12 mouse cellular contexts compared by ENCODE assay signal in genomic region chr16:44962777-44963176, GRCm38 (mm10). TPM values are rescaled to one million over a fixed set of nuclear protein-coding genes. Genes with fewer than 3 reads are reported as not detected.
DNase-seq lines count a peak whose midpoint lies in the region; ATAC-seq lines count a peak whose summit lies in the region.
"Had no signal": no experiment of that assay in that cellular context is flagged by ENCODE, and none has a peak within 500 bp of the region (broad histone marks: within the 10 kb centered on the region; RNA-seq: fewer than 3 reads in every experiment).

No protein-coding gene starts in this region.

- no peaks in the 10 kb centered on the region for H3K4me1 ChIP-seq in limb, embryonic 10.5 days

- H3K36me3 ChIP-seq in limb, embryonic 10.5 days: no peaks in the 10 kb centered on the region

- no peaks in the 10 kb centered on the region for H3K9me3 ChIP-seq in limb, embryonic 10.5 days (replicated peaks)

- ATAC-seq in activated CD4-positive, CD25-positive, alpha-beta regulatory T cell, adult 4 months: peak; percentile 51
- peak; percentile 88 for ATAC-seq in monocyte, adult 5-6 weeks (replicated peaks; ENCODE audit: insufficient number of reproducible peaks, low FRiP score, low TSS enrichment, poor library complexity, severe bottlenecking)

- H3K27ac ChIP-seq in limb, embryonic 10.5 days: no peak overlapping the region

- no peaks in the 10 kb centered on the region for H3K27me3 ChIP-seq in limb, embryonic 10.5 days (ENCODE audit: low read depth, poor library complexity, severe bottlenecking)

- H3K4me3 ChIP-seq in limb, embryonic 10.5 days: no peak overlapping the region
- H3K4me3 ChIP-seq: erythroblast, embryonic 14.5 days had no signal

- WGBS in limb, embryonic 10.5 days: 85% methylated on average over 2 of the region's 2 CpGs

- DNase-seq in left cerebral cortex, adult 9 months (ENCODE audit: low spot score in 2 of 2): peak; percentile 6 to 11
- no peak for DNase-seq in left cerebral cortex, postnatal 4 days
- DNase-seq in heart, postnatal 36 days: peak; percentile 7 to 25
- DNase-seq in limb, embryonic 10.5 days (ENCODE audit: low spot score): no peak
- no peak for DNase-seq in embryo, embryonic 10.5 days (ENCODE audit: low spot score)
- no peak for DNase-seq in layer of hippocampus, postnatal 36 days

- intact Hi-C loops in left cerebral cortex, postnatal 4 days (cut with DNase I): no loop called here
- intact Hi-C loops in heart, postnatal 36 days (cut with DNase I): loop anchor here (5.0 kb wide), 2 partner anchors 55 to 195 kb away; partner anchors contain the start of gene Cd200r1

RNA-seq across cellular contexts. Expression of gene Cd200r3, which starts 19.3 kb away (rescaled TPM):
- under 1 TPM; 0.26 to 0.78 TPM for total RNA-seq in left cerebral cortex, postnatal 4 days (2021)
- 1 to 10 TPM in 1 of 2 experiments, under 1 TPM in 1; 0.57 to 1.1 TPM for polyA plus RNA-seq in activated CD4-positive, CD25-positive, alpha-beta regulatory T cell, adult 4 months (2017; shearing (Covaris generic))
- total RNA-seq in heart, postnatal 36 days (2021): not detected
- total RNA-seq in monocyte, adult 5-6 weeks (2017): 8.7 to 73.1 TPM (median 52.5 TPM) in 3 replicates
- polyA plus RNA-seq in limb, embryonic 10.5 days (2016; fragmentation: Nextera tagmentation; extraction: Ambion mirVana): not detected in 2 replicates
- not detected for total RNA-seq in layer of hippocampus, postnatal 36 days (2021)
- total RNA-seq: left cerebral cortex, postnatal 36 days had no signal
- polyA plus RNA-seq: erythroblast, embryonic 14.5 days; intestine, embryonic 14.5 days; neural tube, embryonic 11.5 days had no signal

Comparison
In these comparisons a context has a peak if more than half of its experiments do, and no peak if none do; other contexts are left out.
1. DNase-seq: peak in left cerebral cortex, adult 9 months (2 of 2) and heart, postnatal 36 days (2 of 2); none in left cerebral cortex, postnatal 4 days (single experiment), limb, embryonic 10.5 days (single experiment), embryo, embryonic 10.5 days (single experiment) and layer of hippocampus, postnatal 36 days (0 of 2).